Mouse (Mus musculus): Measurements from ENCODE around the gene Lmnb2. TPM values are rescaled to one million over a fixed set of nuclear protein-coding genes. Genes with fewer than 3 reads are reported as not detected.

Lmnb2 gene
- polyA plus RNA-seq (2014; fragmentation: Nextera tagmentation; extraction: Ambion mirVana): 7.3 and 8.1 TPM in 2 replicates

DNA sequence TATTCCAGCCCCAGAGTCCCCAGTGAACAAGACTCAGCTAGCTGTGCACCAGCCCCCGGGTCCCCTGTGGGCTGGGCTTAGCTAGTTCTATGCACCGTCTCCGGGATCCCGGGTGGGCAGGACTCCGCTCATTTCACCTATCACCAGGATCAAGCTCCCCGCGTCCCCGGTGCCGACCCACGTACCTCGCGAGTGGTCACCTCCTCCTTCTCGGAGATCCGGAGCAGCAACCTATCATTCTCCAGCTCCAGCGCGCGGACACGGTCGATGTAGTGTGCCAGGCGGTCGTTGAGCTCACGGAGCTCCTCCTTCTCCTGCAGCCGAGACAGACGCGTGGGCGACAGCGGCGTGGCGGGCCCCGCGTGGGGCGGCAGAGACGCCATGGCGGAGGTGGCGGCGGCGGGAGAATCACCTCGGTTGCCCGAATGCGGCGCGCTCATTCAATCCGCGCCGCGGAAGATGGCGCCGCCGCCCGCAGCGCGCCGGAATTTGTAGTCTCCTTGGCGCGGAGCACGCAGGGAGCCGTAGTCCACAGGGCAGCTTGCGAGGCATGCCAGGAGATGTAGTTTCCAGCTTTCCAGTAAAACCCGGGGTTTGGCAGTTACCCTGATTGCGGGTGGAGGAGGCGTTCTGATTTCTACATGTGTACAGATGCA lies at the start of gene Lmnb2:
Gene Lmnb2 (minus strand): TSS at position 467 of the 656 bp plus-strand sequence.
- ATAC-seq (ENCODE audit: insufficient number of reproducible peaks, insufficient read depth, low FRiP score, low read depth): no peak
- H3K4me3 ChIP-seq (ENCODE audit: control insufficient read depth in 1 of 2, insufficient read depth in 1 of 2, low read depth in 1 of 2, low read length in 2 of 2): peak within 1 kb of the TSS; percentile 86 to 95

DNA sequence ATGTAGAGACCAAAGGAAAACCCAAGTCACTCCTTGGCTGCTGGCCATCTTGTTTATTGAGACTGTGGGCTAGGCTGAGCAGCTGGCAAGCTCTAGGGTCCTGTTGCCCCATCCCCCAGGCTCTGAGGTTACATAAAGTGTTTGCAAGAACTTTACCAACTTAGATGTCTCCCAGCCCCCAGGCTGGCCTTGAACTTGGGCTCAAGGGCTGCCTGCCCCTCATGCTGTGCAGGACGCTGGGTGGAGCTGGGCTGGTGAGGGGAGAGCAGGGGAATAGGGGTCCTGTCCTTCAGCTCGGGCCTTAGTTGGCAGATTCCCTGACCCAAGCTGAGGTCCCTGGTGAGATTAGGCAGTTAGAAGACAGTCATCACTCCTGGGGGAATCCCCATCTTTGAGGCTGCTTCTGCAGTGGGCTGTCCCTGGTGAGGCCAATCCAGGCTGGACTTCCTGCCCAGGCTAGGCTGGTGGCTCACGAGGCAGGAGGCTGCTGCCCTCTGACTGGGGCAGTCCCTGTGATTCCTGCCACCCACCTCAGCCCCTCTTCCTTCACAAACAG lies 49.1 kb upstream of the Lmnb2 start:
- H3K9ac ChIP-seq (ENCODE audit: low read length): no peak overlapping the region
- 65% methylated on average over 3 of the region's 3 CpGs for WGBS
- no peaks in the 10 kb centered on the region for H3K36me3 ChIP-seq (ENCODE audit: control insufficient read depth, insufficient read depth, low read length)
- H3K4me1 ChIP-seq (ENCODE audit: control insufficient read depth in 2 of 2, insufficient read depth in 2 of 2, low read length in 2 of 2): peaks cover 23 to 36% of the 10 kb centered on the region in 2 experiments
- no peaks in the 10 kb centered on the region for H3K27me3 ChIP-seq (ENCODE audit: control insufficient read depth, insufficient read depth, low read length)
- no peak overlapping the region for H3K27ac ChIP-seq (replicated peaks in 1 of 2; ENCODE audit: control insufficient read depth in 1 of 2, insufficient read depth in 1 of 2, low read depth in 2 of 2, low read length in 2 of 2)
- H3K4me3 ChIP-seq (ENCODE audit: control insufficient read depth in 1 of 2, insufficient read depth in 1 of 2, low read depth in 1 of 2, low read length in 2 of 2): no peak overlapping the region
- no peaks in the 10 kb centered on the region for H3K9me3 ChIP-seq (ENCODE audit: control insufficient read depth, low read length)
- ATAC-seq (ENCODE audit: insufficient number of reproducible peaks, insufficient read depth, low FRiP score, low read depth): no peak
- no peak overlapping the region for H3K4me2 ChIP-seq (ENCODE audit: low read length)

More for the DNA sequence above, at the start of gene Lmnb2:
- WGBS: under 1% methylated on average over 61 of the region's 61 CpGs
- H3K9ac ChIP-seq (ENCODE audit: low read length): peak within 1 kb of the TSS; percentile 92
- H3K9me3 ChIP-seq (ENCODE audit: control insufficient read depth, low read length): no peaks in the 10 kb centered on the region
- H3K4me2 ChIP-seq (ENCODE audit: low read length): peak within 1 kb of the TSS; percentile 97
- peak within 1 kb of the TSS; percentile 16 to 64; a peak in 3 of 4 replicates for H3K27ac ChIP-seq (replicated peaks in 1 of 2; ENCODE audit: control insufficient read depth in 1 of 2, insufficient read depth in 1 of 2, low read depth in 2 of 2, low read length in 2 of 2)
- H3K27me3 ChIP-seq (ENCODE audit: control insufficient read depth, insufficient read depth, low read length): no peaks in the 10 kb centered on the region
- H3K36me3 ChIP-seq (ENCODE audit: control insufficient read depth, insufficient read depth, low read length): peaks cover 5% of the 10 kb centered on the region; the same call in 1 of the 2 replicates
- peaks cover 11 to 26% of the 10 kb centered on the region in 2 experiments for H3K4me1 ChIP-seq (ENCODE audit: control insufficient read depth in 2 of 2, insufficient read depth in 2 of 2, low read length in 2 of 2)

GRCm38 (mm10) chr10:80966296-80966695 lies 48.3 kb upstream of the Lmnb2 start:
- peaks cover 29 to 45% of the 10 kb centered on the region in 2 experiments for H3K4me1 ChIP-seq (ENCODE audit: control insufficient read depth in 2 of 2, insufficient read depth in 2 of 2, low read length in 2 of 2)
- H3K27me3 ChIP-seq (ENCODE audit: control insufficient read depth, insufficient read depth, low read length): no peaks in the 10 kb centered on the region

GRCm38 (mm10) chr10:80963031-80963975 lies 45.3 kb upstream of the Lmnb2 start:
- ATAC-seq (ENCODE audit: insufficient number of reproducible peaks, insufficient read depth, low FRiP score, low read depth): peak; percentile 37; the same call in 1 of the 2 replicates
- Histone ChIP-seq H3K4me1 (ENCODE audit: control insufficient read depth in 2 of 2, insufficient read depth in 2 of 2, low read length in 2 of 2) (peaks cover 33 to 56% of the 10 kb centered on the region in 2 experiments), H3K9me3 (ENCODE audit: control insufficient read depth, low read length) (no peaks in the 10 kb centered on the region), H3K4me2 (ENCODE audit: low read length) (0 out of 2 replicates have a peak overlapping the region, but pooled peaks have one; percentile 5), H3K9ac (ENCODE audit: low read length) (peak overlapping the region; percentile 59), H3K4me3 (ENCODE audit: control insufficient read depth in 1 of 2, insufficient read depth in 1 of 2, low read depth in 1 of 2, low read length in 2 of 2) (no peak overlapping the region), H3K36me3 (ENCODE audit: control insufficient read depth, insufficient read depth, low read length) (no peaks in the 10 kb centered on the region), H3K27ac (replicated peaks in 1 of 2; ENCODE audit: control insufficient read depth in 1 of 2, insufficient read depth in 1 of 2, low read depth in 2 of 2, low read length in 2 of 2) (peak overlapping the region; percentile 76 to 77), H3K27me3 (ENCODE audit: control insufficient read depth, insufficient read depth, low read length) (no peaks in the 10 kb centered on the region)
- 20% methylated on average over 12 of the region's 12 CpGs for WGBS

More at GRCm38 (mm10) chr10:80966296-80966695, 48.3 kb upstream of the Lmnb2 start:
- H3K4me3 ChIP-seq (ENCODE audit: control insufficient read depth in 1 of 2, insufficient read depth in 1 of 2, low read depth in 1 of 2, low read length in 2 of 2): no peak overlapping the region
- no peaks in the 10 kb centered on the region for H3K9me3 ChIP-seq (ENCODE audit: control insufficient read depth, low read length)
- no peak overlapping the region for H3K27ac ChIP-seq (replicated peaks in 1 of 2; ENCODE audit: control insufficient read depth in 1 of 2, insufficient read depth in 1 of 2, low read depth in 2 of 2, low read length in 2 of 2)
- ATAC-seq (ENCODE audit: insufficient number of reproducible peaks, insufficient read depth, low FRiP score, low read depth): no peak
- H3K36me3 ChIP-seq (ENCODE audit: control insufficient read depth, insufficient read depth, low read length): no peaks in the 10 kb centered on the region
- WGBS: 21% methylated on average over 12 of the region's 12 CpGs
- H3K4me2 ChIP-seq (ENCODE audit: low read length): no peak overlapping the region
- no peak overlapping the region for H3K9ac ChIP-seq (ENCODE audit: low read length)

DNA sequence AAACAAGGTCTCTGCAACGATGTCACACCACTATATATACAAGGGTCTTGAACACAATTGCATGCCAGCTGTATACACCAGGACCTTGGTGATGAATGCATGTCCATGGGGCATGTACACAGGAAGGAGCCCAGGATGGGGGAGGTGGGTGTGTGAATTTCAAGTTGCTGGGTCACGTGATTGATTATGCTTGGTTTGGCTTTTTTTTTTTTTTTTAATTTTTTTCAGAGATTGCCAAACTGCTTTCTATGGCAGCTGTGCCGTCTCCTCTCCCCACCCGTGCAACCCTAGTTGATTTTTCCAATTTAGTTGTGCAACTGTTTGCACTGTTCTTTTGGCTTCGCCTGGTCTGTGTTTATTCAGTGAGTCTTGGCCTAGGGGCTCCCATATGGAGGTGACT lies 44.5 kb upstream of the Lmnb2 start:
- 87% methylated on average over 5 of the region's 5 CpGs for WGBS
- Histone ChIP-seq H3K4me1 (ENCODE audit: control insufficient read depth in 2 of 2, insufficient read depth in 2 of 2, low read length in 2 of 2) (peaks cover 33 to 56% of the 10 kb centered on the region in 2 experiments), H3K9ac (ENCODE audit: low read length) (peak overlapping the region; percentile 54; the same call in 1 of the 2 replicates), H3K4me2 (ENCODE audit: low read length) (no peak overlapping the region), H3K9me3 (ENCODE audit: control insufficient read depth, low read length) (no peaks in the 10 kb centered on the region), H3K4me3 (ENCODE audit: control insufficient read depth in 1 of 2, insufficient read depth in 1 of 2, low read depth in 1 of 2, low read length in 2 of 2) (no peak overlapping the region), H3K27ac (replicated peaks in 1 of 2; ENCODE audit: control insufficient read depth in 1 of 2, insufficient read depth in 1 of 2, low read depth in 2 of 2, low read length in 2 of 2) (peak overlapping the region in 1 of 2 experiments; percentile 84; a peak in 2 of 4 replicates), H3K36me3 (ENCODE audit: control insufficient read depth, insufficient read depth, low read length) (no peaks in the 10 kb centered on the region), H3K27me3 (ENCODE audit: control insufficient read depth, insufficient read depth, low read length) (no peaks in the 10 kb centered on the region)
- no peak for ATAC-seq (ENCODE audit: insufficient number of reproducible peaks, insufficient read depth, low FRiP score, low read depth)

GRCm38 (mm10) chr10:80962051-80962472 lies 44.0 kb upstream of the Lmnb2 start:
- WGBS: 45% methylated on average over 10 of the region's 10 CpGs
- Histone ChIP-seq H3K27me3 (ENCODE audit: control insufficient read depth, insufficient read depth, low read length) (no peaks in the 10 kb centered on the region), H3K9me3 (ENCODE audit: control insufficient read depth, low read length) (no peaks in the 10 kb centered on the region), H3K36me3 (ENCODE audit: control insufficient read depth, insufficient read depth, low read length) (no peaks in the 10 kb centered on the region), H3K4me3 (ENCODE audit: control insufficient read depth in 1 of 2, insufficient read depth in 1 of 2, low read depth in 1 of 2, low read length in 2 of 2) (no peak overlapping the region), H3K9ac (ENCODE audit: low read length) (peak overlapping the region; percentile 54), H3K27ac (replicated peaks in 1 of 2; ENCODE audit: control insufficient read depth in 1 of 2, insufficient read depth in 1 of 2, low read depth in 2 of 2, low read length in 2 of 2) (peak overlapping the region in 1 of 2 experiments; percentile 84; a peak in 3 of 4 replicates), H3K4me1 (ENCODE audit: control insufficient read depth in 2 of 2, insufficient read depth in 2 of 2, low read length in 2 of 2) (peaks cover 33 to 53% of the 10 kb centered on the region in 2 experiments), H3K4me2 (ENCODE audit: low read length) (no peak overlapping the region)
- ATAC-seq (ENCODE audit: insufficient number of reproducible peaks, insufficient read depth, low FRiP score, low read depth): no peak

Measured in heart, embryonic 14.5 days (tissue).